Mouse (Mus musculus) heart, postnatal 0 days (tissue): ENCODE results near the gene Mapre3.

Experiments used
- CTCF ChIP-seq: IDR thresholded peaks from 2 replicates; pipeline ENCODE4 v1.5.1; 2016; ENCODE audit warnings: antibody characterized with exemption, control low read depth, low read depth
- EP300 ChIP-seq: IDR thresholded peaks from 2 replicates; pipeline ENCODE4 v1.6.1; 2016; ENCODE audit warnings: antibody characterized with exemption, low read depth

- TF ChIP-seq EP300 (no peak), CTCF (no peak)
Observed at GRCm38 (mm10) chr5:30798965-30799364, 15.5 kb upstream of the Mapre3 start.
